Comparison of ENCODE assay signal across 8 mouse cellular contexts in genomic region chr13:28419950-28420381, GRCm38 (mm10).
A peak's percentile ranks its signal among the peaks of the same experiment; 100 is the strongest.
DNase-seq lines count a peak whose midpoint lies in the region; ATAC-seq lines count a peak whose summit lies in the region.

No protein-coding gene starts in this region.

- no peaks in the 10 kb centered on the region for H3K36me3 ChIP-seq in embryonic facial prominence, embryonic 13.5 days
- no peaks in the 10 kb centered on the region for H3K36me3 ChIP-seq in heart, embryonic 13.5 days
- no peaks in the 10 kb centered on the region for H3K36me3 ChIP-seq in neural tube, embryonic 13.5 days

- no peak overlapping the region for H3K9ac ChIP-seq in embryonic facial prominence, embryonic 13.5 days
- peak overlapping the region; percentile 54 for H3K9ac ChIP-seq in heart, embryonic 13.5 days
- H3K9ac ChIP-seq in neural tube, embryonic 13.5 days: peak overlapping the region; percentile 76

- peak overlapping the region; percentile 52; the same call in 1 of the 2 replicates for H3K27ac ChIP-seq in embryonic facial prominence, embryonic 13.5 days
- H3K27ac ChIP-seq in heart, embryonic 13.5 days (replicated peaks): peak overlapping the region; percentile 53
- peak overlapping the region; percentile 96 for H3K27ac ChIP-seq in neural tube, embryonic 13.5 days (replicated peaks)

- 33% methylated on average over 16 of the region's 16 CpGs for WGBS in embryonic facial prominence, embryonic 13.5 days
- 35% methylated on average over 16 of the region's 16 CpGs for WGBS in heart, embryonic 13.5 days
- WGBS in neural tube, embryonic 13.5 days: 25% methylated on average over 16 of the region's 16 CpGs

- H3K4me1 ChIP-seq in embryonic facial prominence, embryonic 13.5 days: peaks cover 52% of the 10 kb centered on the region
- peaks cover 74% of the 10 kb centered on the region for H3K4me1 ChIP-seq in heart, embryonic 13.5 days
- H3K4me1 ChIP-seq in neural tube, embryonic 13.5 days (replicated peaks): peaks cover 69% of the 10 kb centered on the region

- ATAC-seq in embryonic facial prominence, embryonic 13.5 days (ENCODE audit: insufficient number of reproducible peaks, insufficient read depth, low FRiP score, low TSS enrichment, low read depth): no peak
- no peak for ATAC-seq in heart, embryonic 13.5 days (ENCODE audit: extremely low read depth, insufficient number of reproducible peaks, low FRiP score, low TSS enrichment)
- no peak for ATAC-seq in neural tube, embryonic 13.5 days (ENCODE audit: low read depth)

- peak overlapping the region; percentile 58 for H3K4me2 ChIP-seq in embryonic facial prominence, embryonic 13.5 days
- H3K4me2 ChIP-seq in heart, embryonic 13.5 days: peak overlapping the region; percentile 69
- peak overlapping the region; percentile 64 for H3K4me2 ChIP-seq in neural tube, embryonic 13.5 days

- no peaks in the 10 kb centered on the region for H3K9me3 ChIP-seq in embryonic facial prominence, embryonic 13.5 days
- no peaks in the 10 kb centered on the region for H3K9me3 ChIP-seq in heart, embryonic 13.5 days
- no peaks in the 10 kb centered on the region for H3K9me3 ChIP-seq in neural tube, embryonic 13.5 days

- H3K27me3 ChIP-seq in embryonic facial prominence, embryonic 13.5 days: no peaks in the 10 kb centered on the region
- H3K27me3 ChIP-seq in heart, embryonic 13.5 days (replicated peaks): no peaks in the 10 kb centered on the region
- no peaks in the 10 kb centered on the region for H3K27me3 ChIP-seq in neural tube, embryonic 13.5 days

- H3K4me3 ChIP-seq in embryonic facial prominence, embryonic 13.5 days: peak overlapping the region; percentile 33
- peak overlapping the region; percentile 26 for H3K4me3 ChIP-seq in heart, embryonic 13.5 days
- peak overlapping the region; percentile 34 for H3K4me3 ChIP-seq in neural tube, embryonic 13.5 days

- peak; percentile 24 for DNase-seq in ovary, postnatal 36 days (ENCODE audit: low spot score)
- no peak for DNase-seq in ovary, postnatal 10 days (ENCODE audit: low spot score)
- DNase-seq in kidney, postnatal 25 days: peak; percentile 61 to 77
- DNase-seq in lung, adult 18-20 months: peak; percentile 38 to 51
- peak; percentile 78 for DNase-seq in thymus, postnatal 25 days
